Mouse (Mus musculus): ENCODE measurements at regions not wholly inside any gene's neighbourhood (a gene's known extent, or its start where the extent isn't known, plus 50 kb on each side); places are given as distances from the start of the nearest gene placed in this dataset.

GRCm38 (mm10) chr12:26577438-26577837 lies 108.4 kb downstream of the Cmpk2 start:
- Histone ChIP-seq H3K27me3 (ENCODE audit: control insufficient read depth, insufficient read depth, low read length) (no peaks in the 10 kb centered on the region), H3K36me3 (ENCODE audit: control insufficient read depth, insufficient read depth) (no peaks in the 10 kb centered on the region), H3K9ac (ENCODE audit: low read length) (no peak overlapping the region), H3K4me1 (ENCODE audit: control insufficient read depth, insufficient read depth, low read length) (no peaks in the 10 kb centered on the region), H3K27ac (ENCODE audit: low read length) (no peak overlapping the region), H3K4me2 (ENCODE audit: low read depth, low read length) (no peak overlapping the region), H3K9me3 (replicated peaks; ENCODE audit: control insufficient read depth, low read length) (no peaks in the 10 kb centered on the region), H3K4me3 (ENCODE audit: low read length) (no peak overlapping the region)
- ATAC-seq (replicated peaks; ENCODE audit: extremely low read depth, insufficient read depth, low FRiP score), result no peak
- WGBS, result 92% methylated on average over 6 of the region's 6 CpGs

GRCm38 (mm10) chr12:26571602-26572001 lies 102.6 kb downstream of the Cmpk2 start:
- Histone ChIP-seq H3K27ac (ENCODE audit: low read length) (no peak overlapping the region), H3K4me1 (ENCODE audit: control insufficient read depth, insufficient read depth, low read length) (no peaks in the 10 kb centered on the region), H3K4me3 (ENCODE audit: low read length) (no peak overlapping the region), H3K9ac (ENCODE audit: low read length) (no peak overlapping the region), H3K27me3 (ENCODE audit: control insufficient read depth, insufficient read depth, low read length) (no peaks in the 10 kb centered on the region), H3K4me2 (ENCODE audit: low read depth, low read length) (no peak overlapping the region), H3K9me3 (replicated peaks; ENCODE audit: control insufficient read depth, low read length) (no peaks in the 10 kb centered on the region), H3K36me3 (ENCODE audit: control insufficient read depth, insufficient read depth) (no peaks in the 10 kb centered on the region)
- 77% methylated on average over 7 of the region's 7 CpGs for WGBS
- no peak for ATAC-seq (replicated peaks; ENCODE audit: extremely low read depth, insufficient read depth, low FRiP score)

- Histone ChIP-seq H3K27me3 (ENCODE audit: control insufficient read depth, insufficient read depth, low read length) (no peaks in the 10 kb centered on the region), H3K27ac (ENCODE audit: low read length) (no peak overlapping the region), H3K36me3 (ENCODE audit: control insufficient read depth, insufficient read depth) (no peaks in the 10 kb centered on the region), H3K4me1 (ENCODE audit: control insufficient read depth, insufficient read depth, low read length) (0 out of 2 replicates have a peak, but pooled peaks cover 3% of the 10 kb centered on the region), H3K9ac (ENCODE audit: low read length) (no peak overlapping the region), H3K9me3 (replicated peaks; ENCODE audit: control insufficient read depth, low read length) (no peaks in the 10 kb centered on the region), H3K4me3 (ENCODE audit: low read length) (no peak overlapping the region), H3K4me2 (ENCODE audit: low read depth, low read length) (no peak overlapping the region)
- 47% methylated on average over 4 of the region's 4 CpGs for WGBS
- no peak; the same call in 1 of the 2 replicates for ATAC-seq (replicated peaks; ENCODE audit: extremely low read depth, insufficient read depth, low FRiP score)
Observed at GRCm38 (mm10) chr12:26567435-26567834, 98.4 kb downstream of the Cmpk2 start.

GRCm38 (mm10) chr12:26562858-26563257 lies 93.9 kb downstream of the Cmpk2 start:
- Histone ChIP-seq H3K9ac (ENCODE audit: low read length) (no peak overlapping the region), H3K27me3 (ENCODE audit: control insufficient read depth, insufficient read depth, low read length) (no peaks in the 10 kb centered on the region), H3K4me1 (ENCODE audit: control insufficient read depth, insufficient read depth, low read length) (0 out of 2 replicates have a peak, but pooled peaks cover 3% of the 10 kb centered on the region), H3K4me3 (ENCODE audit: low read length) (no peak overlapping the region), H3K9me3 (replicated peaks; ENCODE audit: control insufficient read depth, low read length) (no peaks in the 10 kb centered on the region), H3K4me2 (ENCODE audit: low read depth, low read length) (no peak overlapping the region), H3K27ac (ENCODE audit: low read length) (peak overlapping the region; percentile 41; the same call in 1 of the 2 replicates), H3K36me3 (ENCODE audit: control insufficient read depth, insufficient read depth) (no peaks in the 10 kb centered on the region)
- 50% methylated on average over 6 of the region's 6 CpGs for WGBS
- 0 out of 2 replicates have a peak, but pooled peaks have one; percentile 41 for ATAC-seq (replicated peaks; ENCODE audit: extremely low read depth, insufficient read depth, low FRiP score)

GRCm38 (mm10) chr12:26559560-26559959 lies 90.6 kb downstream of the Cmpk2 start:
- no peak for ATAC-seq (replicated peaks; ENCODE audit: extremely low read depth, insufficient read depth, low FRiP score)
- Histone ChIP-seq H3K36me3 (ENCODE audit: control insufficient read depth, insufficient read depth) (no peaks in the 10 kb centered on the region), H3K9me3 (replicated peaks; ENCODE audit: control insufficient read depth, low read length) (no peaks in the 10 kb centered on the region), H3K4me2 (ENCODE audit: low read depth, low read length) (no peak overlapping the region), H3K4me1 (ENCODE audit: control insufficient read depth, insufficient read depth, low read length) (0 out of 2 replicates have a peak, but pooled peaks cover 3% of the 10 kb centered on the region), H3K9ac (ENCODE audit: low read length) (no peak overlapping the region), H3K4me3 (ENCODE audit: low read length) (no peak overlapping the region), H3K27me3 (ENCODE audit: control insufficient read depth, insufficient read depth, low read length) (no peaks in the 10 kb centered on the region), H3K27ac (ENCODE audit: low read length) (no peak overlapping the region)
- 76% methylated on average over 3 of the region's 3 CpGs for WGBS

- Histone ChIP-seq H3K9me3 (replicated peaks; ENCODE audit: control insufficient read depth, low read length) (no peaks in the 10 kb centered on the region), H3K27ac (ENCODE audit: low read length) (no peak overlapping the region), H3K36me3 (ENCODE audit: control insufficient read depth, insufficient read depth) (no peaks in the 10 kb centered on the region), H3K4me1 (ENCODE audit: control insufficient read depth, insufficient read depth, low read length) (no peaks in the 10 kb centered on the region), H3K9ac (ENCODE audit: low read length) (no peak overlapping the region), H3K4me2 (ENCODE audit: low read depth, low read length) (no peak overlapping the region), H3K4me3 (ENCODE audit: low read length) (no peak overlapping the region), H3K27me3 (ENCODE audit: control insufficient read depth, insufficient read depth, low read length) (no peaks in the 10 kb centered on the region)
- whole genome bisulfite sequencing, result 4% methylated on average over 4 of the region's 4 CpGs
- no peak for ATAC-seq (replicated peaks; ENCODE audit: extremely low read depth, insufficient read depth, low FRiP score)
Observed at GRCm38 (mm10) chr12:26557411-26557810, 88.4 kb downstream of the Cmpk2 start.

GRCm38 (mm10) chr12:26551168-26551926 lies 82.3 kb downstream of the Cmpk2 start:
- H3K9me3 ChIP-seq (replicated peaks; ENCODE audit: control insufficient read depth, low read length), result peaks cover 10% of the 10 kb centered on the region
- H3K27ac ChIP-seq (ENCODE audit: low read length), result no peak overlapping the region
- 73% methylated on average over 10 of the region's 10 CpGs for WGBS
- ATAC-seq (replicated peaks; ENCODE audit: extremely low read depth, insufficient read depth, low FRiP score), result no peak
- peaks cover 10% of the 10 kb centered on the region for H3K4me1 ChIP-seq (ENCODE audit: control insufficient read depth, insufficient read depth, low read length)
- H3K4me3 ChIP-seq (ENCODE audit: low read length), result no peak overlapping the region
- 0 out of 2 replicates have a peak, but pooled peaks cover 2% of the 10 kb centered on the region for H3K27me3 ChIP-seq (ENCODE audit: control insufficient read depth, insufficient read depth, low read length)
- no peak overlapping the region for H3K9ac ChIP-seq (ENCODE audit: low read length)
- no peak overlapping the region for H3K4me2 ChIP-seq (ENCODE audit: low read depth, low read length)
- no peaks in the 10 kb centered on the region for H3K36me3 ChIP-seq (ENCODE audit: control insufficient read depth, insufficient read depth)

- no peak overlapping the region for H3K4me3 ChIP-seq (ENCODE audit: low read length)
- ATAC-seq (replicated peaks; ENCODE audit: extremely low read depth, insufficient read depth, low FRiP score), result no peak
- whole genome bisulfite sequencing, result 32% methylated on average over 1 of the region's 1 CpGs
Observed at GRCm38 (mm10) chr12:26547466-26547865, 78.5 kb downstream of the Cmpk2 start.

GRCm38 (mm10) chr12:26546361-26546760 lies 77.4 kb downstream of the Cmpk2 start:
- 22% methylated on average over 6 of the region's 6 CpGs for WGBS
- H3K4me2 ChIP-seq (ENCODE audit: low read depth, low read length), result peak overlapping the region; percentile 32; the same call in 1 of the 2 replicates
- H3K9ac ChIP-seq (ENCODE audit: low read length), result no peak overlapping the region
- H3K27ac ChIP-seq (ENCODE audit: low read length), result no peak overlapping the region
- H3K27me3 ChIP-seq (ENCODE audit: control insufficient read depth, insufficient read depth, low read length), result peaks cover 5% of the 10 kb centered on the region
- H3K9me3 ChIP-seq (replicated peaks; ENCODE audit: control insufficient read depth, low read length), result peaks cover 10% of the 10 kb centered on the region
- peaks cover 15% of the 10 kb centered on the region for H3K4me1 ChIP-seq (ENCODE audit: control insufficient read depth, insufficient read depth, low read length)
- ATAC-seq (replicated peaks; ENCODE audit: extremely low read depth, insufficient read depth, low FRiP score), result peak; percentile 60
- H3K4me3 ChIP-seq (ENCODE audit: low read length), result no peak overlapping the region
- no peaks in the 10 kb centered on the region for H3K36me3 ChIP-seq (ENCODE audit: control insufficient read depth, insufficient read depth)

More at GRCm38 (mm10) chr12:26547466-26547865, 78.5 kb downstream of the Cmpk2 start:
- Histone ChIP-seq H3K9ac (ENCODE audit: low read length) (no peak overlapping the region), H3K36me3 (ENCODE audit: control insufficient read depth, insufficient read depth) (no peaks in the 10 kb centered on the region), H3K9me3 (replicated peaks; ENCODE audit: control insufficient read depth, low read length) (peaks cover 10% of the 10 kb centered on the region), H3K4me2 (ENCODE audit: low read depth, low read length) (no peak overlapping the region), H3K27me3 (ENCODE audit: control insufficient read depth, insufficient read depth, low read length) (peaks cover 5% of the 10 kb centered on the region; the same call in 1 of the 2 replicates), H3K27ac (ENCODE audit: low read length) (no peak overlapping the region), H3K4me1 (ENCODE audit: control insufficient read depth, insufficient read depth, low read length) (peaks cover 15% of the 10 kb centered on the region)
